Mouse (Mus musculus) stomach, embryonic 16.5 days (tissue): Measurements from ENCODE around the gene Ube2n. TPM values are rescaled to one million over a fixed set of nuclear protein-coding genes. Genes with fewer than 3 reads are reported as not detected.

Experiments
- ATAC-seq: fragments of 200-750 bp; cut with Nextera tagmentation; 2 replicates; pipeline ENCODE4 v1.8.0; 2017; ENCODE audit warnings: moderate number of reproducible peaks, moderate TSS enrichment; ENCODE audit not compliant: insufficient read depth, low FRiP score
- H3K27ac ChIP-seq: fragments of 300-500 bp; sonication (generic); 2 replicates; pipeline ENCODE4 v1.5.1; 2014; ENCODE audit warnings: low read length
- H3K27me3 ChIP-seq: fragments of 300-500 bp; sonication (generic); 2 replicates; pipeline ENCODE4 v1.6.1; 2014; ENCODE audit warnings: low read length, control low read depth, mixed read lengths; ENCODE audit not compliant: control insufficient read depth, insufficient read depth
- H3K36me3 ChIP-seq: fragments of 300-500 bp; sonication (generic); 2 replicates; pipeline ENCODE4 v1.6.1; 2014; ENCODE audit warnings: low read length; ENCODE audit not compliant: control insufficient read depth, insufficient read depth
- H3K4me1 ChIP-seq: fragments of 300-500 bp; sonication (generic); 2 replicates; pipeline ENCODE4 v1.6.1; 2014; ENCODE audit warnings: low read length, control low read depth, mixed read lengths; ENCODE audit not compliant: control insufficient read depth, insufficient read depth
- H3K4me2 ChIP-seq: fragments of 300-500 bp; sonication (generic); 2 replicates; pipeline ENCODE4 v1.6.1; 2014; ENCODE audit warnings: low read depth, low read length, mixed read lengths
- H3K4me3 ChIP-seq: fragments of 300-500 bp; sonication (generic); replicated peaks from 2 replicates; pipeline ENCODE4 v1.5.1; 2014; ENCODE audit warnings: mild to moderate bottlenecking, low read length
- H3K9ac ChIP-seq: fragments of 300-500 bp; sonication (generic); 2 replicates; pipeline ENCODE4 v1.6.1; 2014; ENCODE audit warnings: low read length
- H3K9me3 ChIP-seq: fragments of 300-500 bp; sonication (generic); replicated peaks from 2 replicates; pipeline ENCODE4 v1.6.1; 2016; ENCODE audit warnings: low read length, control low read depth; ENCODE audit not compliant: control insufficient read depth
- WGBS: fragments of 180-500 bp; shearing (Covaris S2); extraction: QIAGEN DNeasy Blood & Tissue Kit; methylation state at CpG from one replicate; pipeline ENCODE4 v1.1.7; 2014; 5-methylcytosine and 5-hydroxymethylcytosine counted together
- polyA plus RNA-seq: library from polyadenylated mRNA; unstranded; fragments of >200 nt; fragmentation: Nextera tagmentation; extraction: Ambion mirVana; gene quantifications from 2 replicates; pipeline ENCODE4 v1.2.1, GENCODE M21; 2015

Ube2n gene
- polyA plus RNA-seq, 1 experiment from 2014 or later: 302 TPM

- no peak overlapping the region for H3K9ac ChIP-seq
- no peak for ATAC-seq
- no peak overlapping the region for H3K4me3 ChIP-seq
Observed at GRCm38 (mm10) chr10:95567550-95567949, 52.6 kb downstream of the Ube2n start.

GRCm38 (mm10) chr10:95568016-95568415, 53.1 kb downstream of the Ube2n start:
- no peaks in the 10 kb centered on the region for H3K9me3 ChIP-seq
- H3K4me2 ChIP-seq: no peak overlapping the region
- H3K9ac ChIP-seq: no peak overlapping the region
- H3K36me3 ChIP-seq: no peaks in the 10 kb centered on the region
- ATAC-seq: no peak
- no peaks in the 10 kb centered on the region for H3K27me3 ChIP-seq
- peaks cover 13% of the 10 kb centered on the region for H3K4me1 ChIP-seq
- 78% methylated on average over 6 of the region's 6 CpGs for whole genome bisulfite sequencing
- H3K27ac ChIP-seq: no peak overlapping the region
- no peak overlapping the region for H3K4me3 ChIP-seq

More at GRCm38 (mm10) chr10:95567550-95567949, 52.6 kb downstream of the Ube2n start:
- H3K27ac ChIP-seq: no peak overlapping the region
- H3K4me2 ChIP-seq: no peak overlapping the region
- H3K4me1 ChIP-seq: peaks cover 13% of the 10 kb centered on the region
- H3K27me3 ChIP-seq: no peaks in the 10 kb centered on the region
- no peaks in the 10 kb centered on the region for H3K36me3 ChIP-seq
- 80% methylated on average over 5 of the region's 5 CpGs for WGBS
- no peaks in the 10 kb centered on the region for H3K9me3 ChIP-seq

GRCm38 (mm10) chr10:95569441-95569840, 54.5 kb downstream of the Ube2n start:
- no peaks in the 10 kb centered on the region for H3K9me3 ChIP-seq
- ATAC-seq: no peak
- no peak overlapping the region for H3K4me3 ChIP-seq
- H3K9ac ChIP-seq: no peak overlapping the region
- peaks cover 11% of the 10 kb centered on the region for H3K4me1 ChIP-seq
- no peak overlapping the region for H3K27ac ChIP-seq
- H3K36me3 ChIP-seq: no peaks in the 10 kb centered on the region
- 50% methylated on average over 2 of the region's 2 CpGs for WGBS
- H3K27me3 ChIP-seq: no peaks in the 10 kb centered on the region
- no peak overlapping the region for H3K4me2 ChIP-seq

- Histone ChIP-seq H3K9me3 (no peaks in the 10 kb centered on the region), H3K4me3 (no peak overlapping the region), H3K4me2 (no peak overlapping the region), H3K27ac (no peak overlapping the region), H3K4me1 (peaks cover 7% of the 10 kb centered on the region; the same call in 1 of the 2 replicates), H3K27me3 (no peaks in the 10 kb centered on the region), H3K9ac (no peak overlapping the region), H3K36me3 (no peaks in the 10 kb centered on the region)
- WGBS: 59% methylated on average over 4 of the region's 4 CpGs
- no peak for ATAC-seq
Observed at GRCm38 (mm10) chr10:95574994-95575393, 60.0 kb downstream of the Ube2n start.

GRCm38 (mm10) chr10:95575839-95576380, 61.0 kb downstream of the Ube2n start:
- no peak for ATAC-seq
- Histone ChIP-seq H3K4me3 (no peak overlapping the region), H3K36me3 (no peaks in the 10 kb centered on the region)

GRCm38 (mm10) chr10:95576876-95577566, 62.1 kb downstream of the Ube2n start:
- no peaks in the 10 kb centered on the region for H3K36me3 ChIP-seq
- peak overlapping the region; percentile 22; the same call in 1 of the 2 replicates for H3K4me2 ChIP-seq
- no peak overlapping the region; the same call in 1 of the 2 replicates for H3K4me3 ChIP-seq
- ATAC-seq: no peak; the same call in 1 of the 2 replicates
- no peak overlapping the region for H3K9ac ChIP-seq
- peaks cover 7% of the 10 kb centered on the region; the same call in 1 of the 2 replicates for H3K4me1 ChIP-seq
- H3K27ac ChIP-seq: peak overlapping the region; percentile 32; the same call in 1 of the 2 replicates
- no peaks in the 10 kb centered on the region for H3K9me3 ChIP-seq
- no peaks in the 10 kb centered on the region for H3K27me3 ChIP-seq
- 42% methylated on average over 14 of the region's 14 CpGs for WGBS

More at GRCm38 (mm10) chr10:95575839-95576380, 61.0 kb downstream of the Ube2n start:
- Histone ChIP-seq H3K4me1 (peaks cover 7% of the 10 kb centered on the region; the same call in 1 of the 2 replicates), H3K27ac (peak overlapping the region; percentile 18; the same call in 1 of the 2 replicates), H3K9ac (no peak overlapping the region), H3K9me3 (no peaks in the 10 kb centered on the region), H3K4me2 (no peak overlapping the region), H3K27me3 (no peaks in the 10 kb centered on the region)
- WGBS: 71% methylated on average over 10 of the region's 10 CpGs

- H3K4me1 ChIP-seq: peaks cover 7% of the 10 kb centered on the region; the same call in 1 of the 2 replicates
- peak overlapping the region; percentile 22; the same call in 1 of the 2 replicates for H3K4me2 ChIP-seq
- no peaks in the 10 kb centered on the region for H3K36me3 ChIP-seq
- 15% methylated on average over 4 of the region's 4 CpGs for WGBS
- H3K27me3 ChIP-seq: no peaks in the 10 kb centered on the region
- peak overlapping the region; percentile 53; the same call in 1 of the 2 replicates for H3K27ac ChIP-seq
- 0 out of 2 replicates have a peak overlapping the region, but pooled peaks have one; percentile 10 for H3K9ac ChIP-seq
- peak; percentile 60; the same call in 1 of the 2 replicates for ATAC-seq
- H3K4me3 ChIP-seq: no peak overlapping the region
- no peaks in the 10 kb centered on the region for H3K9me3 ChIP-seq
Observed at GRCm38 (mm10) chr10:95577567-95577950, 62.6 kb downstream of the Ube2n start.

- H3K4me3 ChIP-seq: no peak overlapping the region
- H3K4me1 ChIP-seq: no peaks in the 10 kb centered on the region
- no peak overlapping the region for H3K27ac ChIP-seq
- no peak overlapping the region for H3K9ac ChIP-seq
- H3K36me3 ChIP-seq: no peaks in the 10 kb centered on the region
- WGBS: 83% methylated on average over 6 of the region's 6 CpGs
- no peak overlapping the region for H3K4me2 ChIP-seq
- no peak for ATAC-seq
- H3K27me3 ChIP-seq: no peaks in the 10 kb centered on the region
- H3K9me3 ChIP-seq: no peaks in the 10 kb centered on the region
Observed at GRCm38 (mm10) chr10:95585554-95585953, 70.6 kb downstream of the Ube2n start.

- Histone ChIP-seq H3K9me3 (no peaks in the 10 kb centered on the region), H3K27me3 (no peaks in the 10 kb centered on the region), H3K4me1 (no peaks in the 10 kb centered on the region), H3K4me3 (no peak overlapping the region), H3K27ac (no peak overlapping the region), H3K9ac (no peak overlapping the region), H3K4me2 (no peak overlapping the region), H3K36me3 (no peaks in the 10 kb centered on the region)
- no peak for ATAC-seq
- WGBS: 76% methylated on average over 8 of the region's 8 CpGs
Observed at GRCm38 (mm10) chr10:95587509-95588220, 72.7 kb downstream of the Ube2n start.
